Comparison of ENCODE assay signal across 9 mouse cellular contexts in genomic region chr11:78513106-78513790, GRCm38 (mm10). TPM values are rescaled to one million over a fixed set of nuclear protein-coding genes. Genes with fewer than 3 reads are reported as not detected.
DNase-seq lines count a peak whose midpoint lies in the region; ATAC-seq and TF ChIP-seq lines count a peak whose summit lies in the region.
"Had no signal": no experiment of that assay in that cellular context is flagged by ENCODE, and none has a peak within 500 bp of the region (broad histone marks: within the 10 kb centered on the region; RNA-seq: fewer than 3 reads in every experiment).

No protein-coding gene starts in this region.

- no peak for DNase-seq in kidney, adult 11 months
- DNase-seq in urinary bladder, postnatal 10 days (ENCODE audit: low spot score) = no peak
- no peak for DNase-seq in kidney, postnatal 14 days
- no peak for DNase-seq in gastrocnemius, postnatal 14 days
- DNase-seq: gastrocnemius, postnatal 25 days had no signal

- intact Hi-C loops in gastrocnemius, postnatal 14 days (cut with DNase I; ENCODE audit: low total_unique reads) = no loop called here

- no peak for TF ChIP-seq CTCF in bone marrow macrophage, adult 2 months (IDR thresholded peaks at IDR 0.05; ENCODE audit: low read depth, low read length)

- no peak for ATAC-seq in kidney, embryonic 14.5 days (ENCODE audit: low FRiP score, low TSS enrichment)
- ATAC-seq in hindbrain, embryonic 16.5 days = no peak
- no peak for ATAC-seq in midbrain, embryonic 16.5 days

- H3K4me3 ChIP-seq in kidney, embryonic 14.5 days (ENCODE audit: low read length) = peak overlapping the region; percentile 73
- H3K4me3 ChIP-seq in bone marrow macrophage, adult 2 months (ENCODE audit: insufficient read depth, low read length) = peak overlapping the region; percentile 86
- H3K4me3 ChIP-seq in hindbrain, embryonic 16.5 days (ENCODE audit: low read length) = peak overlapping the region; percentile 81
- H3K4me3 ChIP-seq in midbrain, embryonic 16.5 days (ENCODE audit: low read depth, low read length) = peak overlapping the region; percentile 92

- peak overlapping the region; percentile 92; the same call in 1 of the 2 replicates for H3K9ac ChIP-seq in kidney, embryonic 14.5 days (ENCODE audit: low read depth, low read length)
- peak overlapping the region; percentile 96; the same call in 1 of the 2 replicates for H3K9ac ChIP-seq in hindbrain, embryonic 16.5 days (ENCODE audit: low read depth, low read length)
- H3K9ac ChIP-seq in midbrain, embryonic 16.5 days (ENCODE audit: low read depth, low read length) = peak overlapping the region; percentile 95

- peaks cover 57% of the 10 kb centered on the region for H3K36me3 ChIP-seq in kidney, embryonic 14.5 days (ENCODE audit: control insufficient read depth, insufficient read depth, low read length)
- H3K36me3 ChIP-seq in hindbrain, embryonic 16.5 days (ENCODE audit: control insufficient read depth, insufficient read depth, low read length) = peaks cover 29% of the 10 kb centered on the region
- H3K36me3 ChIP-seq in midbrain, embryonic 16.5 days (ENCODE audit: control insufficient read depth, insufficient read depth, low read length) = peaks cover 24% of the 10 kb centered on the region

- no peak overlapping the region for H3K27ac ChIP-seq in kidney, embryonic 14.5 days (ENCODE audit: low read depth, low read length)
- H3K27ac ChIP-seq in bone marrow macrophage, adult 2 months (ENCODE audit: insufficient read depth, low read depth, low read length) = no peak overlapping the region
- no peak overlapping the region for H3K27ac ChIP-seq in hindbrain, embryonic 16.5 days (ENCODE audit: low read depth, low read length)
- H3K27ac ChIP-seq in midbrain, embryonic 16.5 days (ENCODE audit: low read length) = no peak overlapping the region

- TF ChIP-seq POLR2A in bone marrow macrophage, adult 2 months (IDR thresholded peaks at IDR 0.05; ENCODE audit: borderline replicate concordance, low read depth, low read length) = no peak

- H3K4me1 ChIP-seq in kidney, embryonic 14.5 days (ENCODE audit: control insufficient read depth, insufficient read depth, low read length) = peaks cover 14% of the 10 kb centered on the region
- peaks cover 10% of the 10 kb centered on the region for H3K4me1 ChIP-seq in bone marrow macrophage, adult 2 months (ENCODE audit: control insufficient read depth, insufficient read depth, low read length)
- peaks cover 11% of the 10 kb centered on the region for H3K4me1 ChIP-seq in hindbrain, embryonic 16.5 days (ENCODE audit: control insufficient read depth, insufficient read depth, low read depth, low read length)
- H3K4me1 ChIP-seq in midbrain, embryonic 16.5 days (ENCODE audit: control insufficient read depth, insufficient read depth, low read length) = peaks cover 19% of the 10 kb centered on the region

- peak overlapping the region; percentile 76 for H3K4me2 ChIP-seq in kidney, embryonic 14.5 days (replicated peaks; ENCODE audit: low read depth, low read length)
- peak overlapping the region; percentile 86 for H3K4me2 ChIP-seq in hindbrain, embryonic 16.5 days (ENCODE audit: low read length)
- H3K4me2 ChIP-seq in midbrain, embryonic 16.5 days (ENCODE audit: low read length) = peak overlapping the region; percentile 97

- H3K27me3 ChIP-seq in kidney, embryonic 14.5 days (ENCODE audit: control insufficient read depth, insufficient read depth, low read length) = no peaks in the 10 kb centered on the region
- H3K27me3 ChIP-seq in hindbrain, embryonic 16.5 days (replicated peaks; ENCODE audit: control insufficient read depth, insufficient read depth, low read length) = no peaks in the 10 kb centered on the region
- no peaks in the 10 kb centered on the region for H3K27me3 ChIP-seq in midbrain, embryonic 16.5 days (ENCODE audit: control insufficient read depth, insufficient read depth, low read depth, low read length)

- 70% methylated on average over 3 of the region's 3 CpGs for WGBS in kidney, embryonic 14.5 days
- WGBS in hindbrain, embryonic 16.5 days = 79% methylated on average over 3 of the region's 3 CpGs
- 79% methylated on average over 3 of the region's 3 CpGs for WGBS in midbrain, embryonic 16.5 days

- no peaks in the 10 kb centered on the region for H3K9me3 ChIP-seq in kidney, embryonic 14.5 days (ENCODE audit: control insufficient read depth, low read length)
- H3K9me3 ChIP-seq in hindbrain, embryonic 16.5 days (ENCODE audit: control insufficient read depth, low read length) = no peaks in the 10 kb centered on the region
- no peaks in the 10 kb centered on the region for H3K9me3 ChIP-seq in midbrain, embryonic 16.5 days (replicated peaks; ENCODE audit: control insufficient read depth, low read length, poor library complexity, severe bottlenecking)

RNA-seq across cellular contexts. Expression of gene Poldip2, which starts 1.3 kb away (rescaled TPM):
- 122 and 161 TPM in 2 replicates for polyA plus RNA-seq in kidney, embryonic 14.5 days (2014; fragmentation: Nextera tagmentation; extraction: Ambion mirVana)
- polyA plus RNA-seq in bone marrow macrophage, adult 2 months (2012; ENCODE audit: insufficient read depth, insufficient read length, missing spikeins) = 26.1 and 27.0 TPM in 2 replicates
- 189 and 196 TPM in 2 replicates for polyA plus RNA-seq in hindbrain, embryonic 16.5 days (2015; fragmentation: Nextera tagmentation; extraction: Ambion mirVana)
- polyA plus RNA-seq in midbrain, embryonic 16.5 days (2015; fragmentation: Nextera tagmentation; extraction: Ambion mirVana) = 176 and 184 TPM in 2 replicates
- total RNA-seq in gastrocnemius, postnatal 14 days (2021) = 100 to 1,000 TPM; 102 to 113 TPM

RNA-seq across cellular contexts. Expression of gene Tmem199, which starts 1.3 kb away (rescaled TPM):
- polyA plus RNA-seq in kidney, embryonic 14.5 days (2014; fragmentation: Nextera tagmentation; extraction: Ambion mirVana) = 61.2 and 63.6 TPM in 2 replicates
- polyA plus RNA-seq in bone marrow macrophage, adult 2 months (2012; ENCODE audit: insufficient read depth, insufficient read length, missing spikeins) = 21.9 TPM in 2 replicates
- 87.9 and 95.5 TPM in 2 replicates for polyA plus RNA-seq in hindbrain, embryonic 16.5 days (2015; fragmentation: Nextera tagmentation; extraction: Ambion mirVana)
- polyA plus RNA-seq in midbrain, embryonic 16.5 days (2015; fragmentation: Nextera tagmentation; extraction: Ambion mirVana) = 95.5 and 96.6 TPM in 2 replicates
- 10 to 100 TPM; 13.4 to 15.0 TPM for total RNA-seq in gastrocnemius, postnatal 14 days (2021)

RNA-seq across cellular contexts. Expression of gene Sebox, which starts 10.0 kb away (rescaled TPM):
- polyA plus RNA-seq in kidney, embryonic 14.5 days (2014; fragmentation: Nextera tagmentation; extraction: Ambion mirVana) = not detected in 2 replicates
- polyA plus RNA-seq in bone marrow macrophage, adult 2 months (2012; ENCODE audit: insufficient read depth, insufficient read length, missing spikeins) = not detected in 2 replicates
- 0.11 and 0.20 TPM in 2 replicates for polyA plus RNA-seq in hindbrain, embryonic 16.5 days (2015; fragmentation: Nextera tagmentation; extraction: Ambion mirVana)
- 0.14 TPM in 1 of 2 replicates, not detected in the other for polyA plus RNA-seq in midbrain, embryonic 16.5 days (2015; fragmentation: Nextera tagmentation; extraction: Ambion mirVana)
- total RNA-seq in gastrocnemius, postnatal 14 days (2021) = not detected
- total RNA-seq: gastrocnemius, postnatal 25 days had no signal

RNA-seq across cellular contexts. Expression of gene Vtn, which starts 14.4 kb away (rescaled TPM):
- polyA plus RNA-seq in kidney, embryonic 14.5 days (2014; fragmentation: Nextera tagmentation; extraction: Ambion mirVana) = 0.73 and 0.84 TPM in 2 replicates
- polyA plus RNA-seq in bone marrow macrophage, adult 2 months (2012; ENCODE audit: insufficient read depth, insufficient read length, missing spikeins) = not detected in 2 replicates
- polyA plus RNA-seq in hindbrain, embryonic 16.5 days (2015; fragmentation: Nextera tagmentation; extraction: Ambion mirVana) = 150 and 176 TPM in 2 replicates
- polyA plus RNA-seq in midbrain, embryonic 16.5 days (2015; fragmentation: Nextera tagmentation; extraction: Ambion mirVana) = 115 and 127 TPM in 2 replicates
- total RNA-seq in gastrocnemius, postnatal 14 days (2021) = 10 to 100 TPM; 24.3 to 31.5 TPM

RNA-seq across cellular contexts. Expression of gene Sarm1, which starts 15.7 kb away (rescaled TPM):
- 1.4 and 1.7 TPM in 2 replicates for polyA plus RNA-seq in kidney, embryonic 14.5 days (2014; fragmentation: Nextera tagmentation; extraction: Ambion mirVana)
- polyA plus RNA-seq in bone marrow macrophage, adult 2 months (2012; ENCODE audit: insufficient read depth, insufficient read length, missing spikeins) = 1.5 and 2.0 TPM in 2 replicates
- polyA plus RNA-seq in hindbrain, embryonic 16.5 days (2015; fragmentation: Nextera tagmentation; extraction: Ambion mirVana) = 43.5 and 51.3 TPM in 2 replicates
- 49.9 and 50.7 TPM in 2 replicates for polyA plus RNA-seq in midbrain, embryonic 16.5 days (2015; fragmentation: Nextera tagmentation; extraction: Ambion mirVana)
- total RNA-seq in gastrocnemius, postnatal 14 days (2021) = under 1 TPM; 0.55 to 0.72 TPM
